Mouse (Mus musculus) frontal cortex, postnatal 10 days (tissue): ENCODE measurements around the gene Hoxa10.
A peak's percentile ranks its signal among the peaks of the same experiment; 100 is the strongest.

Experiments used
- DNase-seq, 2 experiments: peaks; one replicate each; pipeline ENCODE4 v3.0.0; 2022; ENCODE audit warnings: low spot score in 2 of 2, mixed read lengths in 1 of 2

Gene Hoxa10

GRCm38 (mm10) chr6:52262463-52263320, 22.0 kb upstream of the Hoxa10 start:
- no peak for DNase-seq

- no peak for DNase-seq
Measured at GRCm38 (mm10) chr6:52261751-52262462, 21.3 kb upstream of the Hoxa10 start.

- DNase-seq: no peak
Measured at GRCm38 (mm10) chr6:52260654-52261575, 20.3 kb upstream of the Hoxa10 start, which contains the start of gene Hoxa13. Gene Hoxa13 (minus strand): TSS chr6:52260880.

- no peak for DNase-seq
Measured at GRCm38 (mm10) chr6:52259811-52260261, 19.2 kb upstream of the Hoxa10 start.

GRCm38 (mm10) chr6:52259081-52259790, 18.6 kb upstream of the Hoxa10 start:
- DNase-seq: no peak

- peak in 1 of 2 experiments; percentile 57 for DNase-seq
Measured at GRCm38 (mm10) chr6:52256956-52257355, 16.3 kb upstream of the Hoxa10 start.

GRCm38 (mm10) chr6:52253511-52254500, 13.2 kb upstream of the Hoxa10 start:
- no peak for DNase-seq

GRCm38 (mm10) chr6:52252775-52253376, 12.2 kb upstream of the Hoxa10 start:
- no peak for DNase-seq

GRCm38 (mm10) chr6:52252016-52252774, 11.5 kb upstream of the Hoxa10 start:
- no peak for DNase-seq

- no peak for DNase-seq
Measured at GRCm38 (mm10) chr6:52251177-52251879, 10.7 kb upstream of the Hoxa10 start.

- DNase-seq: no peak
Measured at GRCm38 (mm10) chr6:52249826-52250225, 9.2 kb upstream of the Hoxa10 start.

GRCm38 (mm10) chr6:52249415-52249738, 8.7 kb upstream of the Hoxa10 start:
- no peak for DNase-seq

- no peak for DNase-seq
Measured at GRCm38 (mm10) chr6:52248638-52249414, 8.2 kb upstream of the Hoxa10 start.

GRCm38 (mm10) chr6:52247766-52248637, 7.3 kb upstream of the Hoxa10 start:
- DNase-seq: no peak

GRCm38 (mm10) chr6:52246916-52247315, 6.3 kb upstream of the Hoxa10 start:
- DNase-seq: no peak

GRCm38 (mm10) chr6:52246403-52246803, 5.7 kb upstream of the Hoxa10 start:
- no peak for DNase-seq
